Mouse (Mus musculus) liver, embryonic 12.5 days (tissue): ENCODE measurements around the gene Castor2. TPM values are rescaled to one million over a fixed set of nuclear protein-coding genes. Genes with fewer than 3 reads are reported as not detected.

Experiments
- ATAC-seq: fragments of 200-750 bp; cut with Nextera tagmentation; 2 replicates; pipeline ENCODE4 v1.8.0; 2017; ENCODE audit warnings: moderate number of reproducible peaks, mild to moderate bottlenecking, moderate library complexity
- H3K27ac ChIP-seq: fragments of 300-500 bp; sonication (generic); 2 replicates; pipeline ENCODE4 v1.5.1; 2016; ENCODE audit warnings: mild to moderate bottlenecking
- H3K27me3 ChIP-seq: fragments of 300-500 bp; sonication (generic); replicated peaks from 2 replicates; pipeline ENCODE4 v1.6.1; 2016; ENCODE audit warnings: mild to moderate bottlenecking, moderate library complexity
- H3K36me3 ChIP-seq: fragments of 300-500 bp; sonication (generic); 2 replicates; pipeline ENCODE4 v1.6.1; 2016; ENCODE audit warnings: mild to moderate bottlenecking, moderate library complexity
- H3K4me1 ChIP-seq: fragments of 300-500 bp; sonication (generic); 2 replicates; pipeline ENCODE4 v1.6.1; 2016
- H3K4me2 ChIP-seq: fragments of 300-500 bp; sonication (generic); 2 replicates; pipeline ENCODE4 v1.6.1; 2016; ENCODE audit warnings: mild to moderate bottlenecking, moderate library complexity
- H3K4me3 ChIP-seq: fragments of 300-500 bp; sonication (generic); 2 replicates; pipeline ENCODE4 v1.5.1; 2016; ENCODE audit warnings: mild to moderate bottlenecking, moderate library complexity
- H3K9ac ChIP-seq: fragments of 300-500 bp; sonication (generic); 2 replicates; pipeline ENCODE4 v1.6.1; 2016; ENCODE audit warnings: mild to moderate bottlenecking, moderate library complexity
- H3K9me3 ChIP-seq: fragments of 300-500 bp; sonication (generic); replicated peaks from 2 replicates; pipeline ENCODE4 v1.6.1; 2016; ENCODE audit warnings: mild to moderate bottlenecking, moderate library complexity
- WGBS: fragments of 180-500 bp; shearing (Covaris S2); methylation state at CpG from one replicate; pipeline ENCODE4 v1.1.7; 2016; ENCODE audit not compliant: insufficient replicate concordance; 5-methylcytosine and 5-hydroxymethylcytosine counted together
- polyA plus RNA-seq: library from polyadenylated mRNA; unstranded; fragments of >200 nt; fragmentation: Nextera tagmentation; extraction: Ambion mirVana; gene quantifications from 2 replicates; pipeline ENCODE4 v1.2.1, GENCODE M21; 2016

The Castor2 gene
- polyA plus RNA-seq, 1 experiment from 2014 or later: 1.2 TPM

GRCm38 (mm10) chr5:134137933-134138332, 38.4 kb downstream of the Castor2 start:
- Histone ChIP-seq H3K9me3 (0 out of 2 replicates have a peak, but pooled peaks cover 3% of the 10 kb centered on the region), H3K9ac (no peak overlapping the region), H3K27ac (no peak overlapping the region), H3K4me3 (no peak overlapping the region), H3K4me2 (no peak overlapping the region), H3K36me3 (peaks cover 4% of the 10 kb centered on the region; the same call in 1 of the 2 replicates), H3K4me1 (no peaks in the 10 kb centered on the region), H3K27me3 (no peaks in the 10 kb centered on the region)
- no peak for ATAC-seq
- WGBS: 61% methylated on average over 5 of the region's 5 CpGs

DNA sequence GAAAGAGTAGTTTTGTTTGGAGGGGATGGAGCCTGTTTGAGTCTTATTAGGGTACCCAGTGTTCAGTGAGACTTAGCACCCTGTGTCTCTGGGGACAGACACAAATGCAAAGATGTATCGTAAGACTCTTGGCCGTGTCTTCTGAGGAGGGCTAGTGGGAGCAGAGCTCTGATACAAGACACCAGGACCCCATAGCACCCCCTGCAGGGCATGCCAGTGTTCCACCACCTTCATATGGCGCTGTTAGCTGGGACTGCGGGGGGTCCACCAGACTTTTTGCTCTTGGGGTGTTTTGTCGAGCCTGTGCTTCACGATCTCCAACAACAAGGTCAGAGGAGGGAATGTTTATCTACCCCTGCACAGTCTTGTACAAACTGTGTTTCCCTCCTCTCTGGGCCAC, 39.9 kb downstream of the Castor2 start:
- Histone ChIP-seq H3K9me3 (no peaks in the 10 kb centered on the region), H3K36me3 (no peaks in the 10 kb centered on the region), H3K4me2 (no peak overlapping the region), H3K4me3 (no peak overlapping the region), H3K27me3 (no peaks in the 10 kb centered on the region), H3K9ac (no peak overlapping the region), H3K27ac (no peak overlapping the region), H3K4me1 (no peaks in the 10 kb centered on the region)
- 71% methylated on average over 6 of the region's 6 CpGs for WGBS
- ATAC-seq: no peak

GRCm38 (mm10) chr5:134141236-134141635, 41.7 kb downstream of the Castor2 start:
- Histone ChIP-seq H3K4me3 (no peak overlapping the region), H3K9ac (no peak overlapping the region), H3K27me3 (no peaks in the 10 kb centered on the region), H3K9me3 (no peaks in the 10 kb centered on the region), H3K4me1 (no peaks in the 10 kb centered on the region), H3K36me3 (no peaks in the 10 kb centered on the region), H3K4me2 (no peak overlapping the region), H3K27ac (no peak overlapping the region)
- WGBS: 69% methylated on average over 7 of the region's 7 CpGs
- no peak for ATAC-seq

- Histone ChIP-seq H3K4me3 (no peak overlapping the region), H3K4me1 (no peaks in the 10 kb centered on the region), H3K4me2 (peak overlapping the region; percentile 27; the same call in 1 of the 2 replicates), H3K9ac (no peak overlapping the region), H3K36me3 (peaks cover 5% of the 10 kb centered on the region), H3K27me3 (no peaks in the 10 kb centered on the region), H3K27ac (no peak overlapping the region), H3K9me3 (no peaks in the 10 kb centered on the region)
- ATAC-seq: no peak
- WGBS: 35% methylated on average over 11 of the region's 11 CpGs
Measured at GRCm38 (mm10) chr5:134142381-134142780, 42.9 kb downstream of the Castor2 start.

- Histone ChIP-seq H3K4me3 (no peak overlapping the region), H3K36me3 (peaks cover 31% of the 10 kb centered on the region), H3K9ac (no peak overlapping the region), H3K4me1 (no peaks in the 10 kb centered on the region), H3K27ac (no peak overlapping the region), H3K27me3 (no peaks in the 10 kb centered on the region), H3K4me2 (no peak overlapping the region), H3K9me3 (no peaks in the 10 kb centered on the region)
- ATAC-seq: no peak
- 83% methylated on average over 8 of the region's 8 CpGs for WGBS
Measured at GRCm38 (mm10) chr5:134144986-134145385, 45.5 kb downstream of the Castor2 start.

DNA sequence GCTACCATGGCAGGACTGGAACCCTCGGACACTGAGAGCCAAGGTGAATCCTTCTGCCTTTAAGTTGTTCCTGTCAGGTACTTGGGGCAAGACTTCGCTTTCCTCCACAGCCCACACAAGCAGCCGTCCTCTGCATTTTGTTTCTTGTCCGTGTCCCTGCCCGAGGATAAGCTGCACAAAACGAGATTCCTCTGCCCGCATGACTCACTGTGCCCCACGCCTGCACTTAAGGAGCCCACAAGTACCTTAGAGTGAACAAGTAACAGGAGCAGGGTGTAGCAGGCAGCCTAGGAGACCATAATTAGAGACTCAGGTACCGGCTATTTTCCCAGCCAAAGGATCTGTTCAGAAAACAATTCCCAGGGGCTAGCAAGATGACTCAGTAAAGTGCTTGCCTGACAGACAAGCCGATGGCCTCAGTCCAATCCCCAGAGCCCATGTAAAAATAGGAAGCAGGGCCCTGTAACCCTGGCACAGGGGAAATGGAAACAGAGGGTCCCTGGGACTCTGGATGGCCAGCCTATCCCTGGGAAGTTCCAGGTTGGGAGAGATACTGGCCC, 47.8 kb downstream of the Castor2 start:
- Histone ChIP-seq H3K4me1 (no peaks in the 10 kb centered on the region), H3K4me2 (no peak overlapping the region), H3K9me3 (no peaks in the 10 kb centered on the region), H3K27ac (no peak overlapping the region), H3K4me3 (no peak overlapping the region), H3K36me3 (peaks cover 54% of the 10 kb centered on the region), H3K9ac (no peak overlapping the region), H3K27me3 (no peaks in the 10 kb centered on the region)
- ATAC-seq: no peak
- WGBS: 77% methylated on average over 10 of the region's 10 CpGs

- WGBS: 78% methylated on average over 4 of the region's 4 CpGs
- Histone ChIP-seq H3K4me1 (no peaks in the 10 kb centered on the region), H3K27ac (no peak overlapping the region), H3K9ac (no peak overlapping the region), H3K4me2 (no peak overlapping the region), H3K27me3 (no peaks in the 10 kb centered on the region), H3K9me3 (no peaks in the 10 kb centered on the region), H3K4me3 (no peak overlapping the region), H3K36me3 (peaks cover 63% of the 10 kb centered on the region)
- no peak for ATAC-seq
Measured at GRCm38 (mm10) chr5:134148153-134148552, 48.6 kb downstream of the Castor2 start.

- H3K36me3 ChIP-seq: peaks cover 97% of the 10 kb centered on the region
- WGBS: 77% methylated on average over 11 of the region's 11 CpGs
- ATAC-seq: no peak
Measured at GRCm38 (mm10) chr5:134151895-134152294, 52.4 kb downstream of the Castor2 start.

GRCm38 (mm10) chr5:134155916-134156466, 56.5 kb downstream of the Castor2 start:
- no peak overlapping the region for H3K4me2 ChIP-seq
- 79% methylated on average over 7 of the region's 7 CpGs for WGBS
- H3K27me3 ChIP-seq: no peaks in the 10 kb centered on the region
- no peaks in the 10 kb centered on the region for H3K9me3 ChIP-seq
- ATAC-seq: no peak
- peaks cover 96% of the 10 kb centered on the region for H3K36me3 ChIP-seq
- no peak overlapping the region for H3K9ac ChIP-seq
- no peaks in the 10 kb centered on the region for H3K4me1 ChIP-seq
- no peak overlapping the region for H3K4me3 ChIP-seq
- no peak overlapping the region for H3K27ac ChIP-seq

More at GRCm38 (mm10) chr5:134151895-134152294, 52.4 kb downstream of the Castor2 start:
- no peaks in the 10 kb centered on the region for H3K27me3 ChIP-seq
- H3K27ac ChIP-seq: no peak overlapping the region
- no peak overlapping the region for H3K4me2 ChIP-seq
- H3K9ac ChIP-seq: no peak overlapping the region
- H3K4me1 ChIP-seq: no peaks in the 10 kb centered on the region
- no peak overlapping the region for H3K4me3 ChIP-seq
- H3K9me3 ChIP-seq: no peaks in the 10 kb centered on the region

- Histone ChIP-seq H3K36me3 (peaks cover 90% of the 10 kb centered on the region), H3K4me2 (no peak overlapping the region), H3K27ac (no peak overlapping the region), H3K27me3 (no peaks in the 10 kb centered on the region), H3K4me3 (no peak overlapping the region), H3K9ac (no peak overlapping the region), H3K4me1 (no peaks in the 10 kb centered on the region), H3K9me3 (no peaks in the 10 kb centered on the region)
- WGBS: 84% methylated on average over 5 of the region's 5 CpGs
- no peak for ATAC-seq
Measured at GRCm38 (mm10) chr5:134164688-134165087, 65.2 kb downstream of the Castor2 start.

- Histone ChIP-seq H3K36me3 (peaks cover 90% of the 10 kb centered on the region), H3K4me3 (no peak overlapping the region), H3K4me1 (peaks cover 3% of the 10 kb centered on the region; the same call in 1 of the 2 replicates), H3K9me3 (no peaks in the 10 kb centered on the region), H3K27me3 (no peaks in the 10 kb centered on the region), H3K4me2 (no peak overlapping the region), H3K9ac (no peak overlapping the region), H3K27ac (no peak overlapping the region)
- no peak for ATAC-seq
- 74% methylated on average over 7 of the region's 7 CpGs for WGBS
Measured at GRCm38 (mm10) chr5:134166642-134167041, 67.1 kb downstream of the Castor2 start.

DNA sequence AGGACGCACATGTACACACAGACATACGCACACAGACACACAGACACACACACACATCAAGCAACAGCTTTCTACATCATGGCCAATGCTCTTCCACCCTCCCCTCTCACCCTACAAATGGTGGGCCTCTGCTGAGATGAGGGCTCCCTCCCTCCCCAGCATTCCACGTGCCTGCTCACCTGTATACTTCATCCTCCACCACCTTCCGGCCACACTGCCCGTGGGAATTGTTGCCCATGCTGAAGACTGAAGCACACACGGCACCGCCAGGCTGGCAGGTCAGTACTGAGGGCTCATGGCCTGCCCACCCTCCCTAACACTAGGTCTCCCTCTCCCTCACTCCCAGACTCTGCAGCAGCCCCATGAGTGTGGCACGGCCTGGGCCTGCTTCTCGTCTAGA, 68.5 kb downstream of the Castor2 start:
- 82% methylated on average over 9 of the region's 9 CpGs for WGBS

GRCm38 (mm10) chr5:134169231-134169630, 69.7 kb downstream of the Castor2 start:
- H3K9me3 ChIP-seq: no peaks in the 10 kb centered on the region
- no peak for ATAC-seq
- no peaks in the 10 kb centered on the region for H3K27me3 ChIP-seq
- H3K4me1 ChIP-seq: peaks cover 16% of the 10 kb centered on the region
- H3K9ac ChIP-seq: no peak overlapping the region
- WGBS: 83% methylated on average over 10 of the region's 10 CpGs
- no peak overlapping the region for H3K4me2 ChIP-seq
- H3K27ac ChIP-seq: no peak overlapping the region
- H3K36me3 ChIP-seq: peaks cover 82% of the 10 kb centered on the region
- no peak overlapping the region for H3K4me3 ChIP-seq

More for the DNA sequence above, 68.5 kb downstream of the Castor2 start:
- no peak overlapping the region for H3K27ac ChIP-seq
- H3K4me2 ChIP-seq: no peak overlapping the region
- no peaks in the 10 kb centered on the region for H3K9me3 ChIP-seq
- H3K4me1 ChIP-seq: peaks cover 6% of the 10 kb centered on the region; the same call in 1 of the 2 replicates
- ATAC-seq: no peak
- H3K27me3 ChIP-seq: no peaks in the 10 kb centered on the region
- H3K9ac ChIP-seq: no peak overlapping the region
- no peak overlapping the region for H3K4me3 ChIP-seq
- peaks cover 88% of the 10 kb centered on the region for H3K36me3 ChIP-seq
